Mouse (Mus musculus) midbrain, embryonic 16.5 days (tissue): ENCODE measurements around the gene Defb29. TPM values are rescaled to one million over a fixed set of nuclear protein-coding genes. Genes with fewer than 3 reads are reported as not detected.
A peak's percentile ranks its signal among the peaks of the same experiment; 100 is the strongest.

Experiments used
- ATAC-seq: fragments of 200-750 bp; cut with Nextera tagmentation; 2 replicates; pipeline ENCODE4 v1.8.0; 2017; ENCODE audit warnings: moderate TSS enrichment
- H3K27ac ChIP-seq: fragments of 300-500 bp; sonication (generic); 2 replicates; pipeline ENCODE4 v1.5.1; 2014; ENCODE audit warnings: mild to moderate bottlenecking, low read length, mixed read lengths
- H3K27me3 ChIP-seq: fragments of 300-500 bp; sonication (generic); 2 replicates; pipeline ENCODE4 v1.6.1; 2014; ENCODE audit warnings: low read depth, low read length, mixed read lengths; ENCODE audit not compliant: control insufficient read depth, insufficient read depth
- H3K36me3 ChIP-seq: fragments of 300-500 bp; sonication (generic); 2 replicates; pipeline ENCODE4 v1.6.1; 2014; ENCODE audit warnings: mild to moderate bottlenecking, low read length, moderate library complexity, mixed read lengths; ENCODE audit not compliant: control insufficient read depth, insufficient read depth
- H3K4me1 ChIP-seq: fragments of 300-500 bp; sonication (generic); 2 replicates; pipeline ENCODE4 v1.6.1; 2014; ENCODE audit warnings: mild to moderate bottlenecking, low read length, mixed read lengths; ENCODE audit not compliant: control insufficient read depth, insufficient read depth
- H3K4me2 ChIP-seq: fragments of 300-500 bp; sonication (generic); 2 replicates; pipeline ENCODE4 v1.6.1; 2014; ENCODE audit warnings: mild to moderate bottlenecking, low read length, mixed read lengths
- H3K4me3 ChIP-seq: fragments of 300-500 bp; sonication (generic); 2 replicates; pipeline ENCODE4 v1.5.1; 2014; ENCODE audit warnings: low read depth, mild to moderate bottlenecking, low read length, moderate library complexity, mixed read lengths
- H3K9ac ChIP-seq: fragments of 300-500 bp; sonication (generic); 2 replicates; pipeline ENCODE4 v1.6.1; 2014; ENCODE audit warnings: low read depth, low read length, mixed read lengths
- H3K9me3 ChIP-seq: fragments of 300-500 bp; sonication (generic); replicated peaks from 2 replicates; pipeline ENCODE4 v1.6.1; 2014; ENCODE audit warnings: mild to moderate bottlenecking, low read length, mixed read lengths; ENCODE audit not compliant: control insufficient read depth, poor library complexity, severe bottlenecking
- WGBS: fragments of 180-500 bp; shearing (Covaris S2); extraction: QIAGEN DNeasy Blood & Tissue Kit; methylation state at CpG from one replicate; pipeline ENCODE4 v1.1.7; 2014; 5-methylcytosine and 5-hydroxymethylcytosine counted together
- polyA plus RNA-seq: library from polyadenylated mRNA; unstranded; fragments of >200 nt; fragmentation: Nextera tagmentation; extraction: Ambion mirVana; gene quantifications from 2 replicates; pipeline ENCODE4 v1.2.1, GENCODE M21; 2015

Gene Defb29
- polyA plus RNA-seq, 1 experiment from 2014 or later: not detected

- no peak overlapping the region for H3K4me2 ChIP-seq
- no peaks in the 10 kb centered on the region for H3K36me3 ChIP-seq
- no peak overlapping the region for H3K9ac ChIP-seq
- WGBS: 88% methylated on average over 4 of the region's 4 CpGs
- H3K27me3 ChIP-seq: no peaks in the 10 kb centered on the region
- no peak for ATAC-seq
- H3K27ac ChIP-seq: no peak overlapping the region
- H3K9me3 ChIP-seq: no peaks in the 10 kb centered on the region
- no peaks in the 10 kb centered on the region for H3K4me1 ChIP-seq
- no peak overlapping the region for H3K4me3 ChIP-seq
These were observed 30.0 kb upstream of the Defb29 start for GRCm38 (mm10) chr2:152569881-152570280.

- Histone ChIP-seq H3K4me2 (no peak within 1 kb of the TSS), H3K36me3 (no peaks in the 10 kb centered on the region), H3K9ac (no peak within 1 kb of the TSS), H3K9me3 (no peaks in the 10 kb centered on the region), H3K4me3 (no peak within 1 kb of the TSS), H3K4me1 (no peaks in the 10 kb centered on the region), H3K27ac (no peak within 1 kb of the TSS), H3K27me3 (no peaks in the 10 kb centered on the region)
- no peak for ATAC-seq
- 87% methylated on average over 5 of the region's 5 CpGs for WGBS
These were observed 29.1 kb upstream of the Defb29 start, which contains the start of gene Gm17416 for GRCm38 (mm10) chr2:152569038-152569437. TSS of gene Gm17416 (plus strand) at chr2:152569338.

- Histone ChIP-seq H3K4me3 (no peak overlapping the region), H3K27ac (no peak overlapping the region), H3K27me3 (no peaks in the 10 kb centered on the region), H3K9me3 (no peaks in the 10 kb centered on the region), H3K9ac (no peak overlapping the region), H3K4me2 (no peak overlapping the region), H3K4me1 (peaks cover 3% of the 10 kb centered on the region; the same call in 1 of the 2 replicates), H3K36me3 (no peaks in the 10 kb centered on the region)
- no peak for ATAC-seq
- 93% methylated on average over 7 of the region's 7 CpGs for WGBS
These were observed 16.8 kb upstream of the Defb29 start for GRCm38 (mm10) chr2:152556655-152557054.

- Histone ChIP-seq H3K9ac (no peak overlapping the region), H3K36me3 (no peaks in the 10 kb centered on the region), H3K4me3 (peak overlapping the region; percentile 20; the same call in 1 of the 2 replicates), H3K27ac (no peak overlapping the region), H3K4me2 (peak overlapping the region; percentile 54), H3K9me3 (no peaks in the 10 kb centered on the region), H3K27me3 (no peaks in the 10 kb centered on the region), H3K4me1 (peaks cover 3% of the 10 kb centered on the region; the same call in 1 of the 2 replicates)
- no peak for ATAC-seq
- 11% methylated on average over 16 of the region's 16 CpGs for whole genome bisulfite sequencing
These were observed 14.0 kb upstream of the Defb29 start for GRCm38 (mm10) chr2:152553774-152554423.

GRCm38 (mm10) chr2:152548124-152548523 is 8.2 kb upstream of the Defb29 start:
- no peaks in the 10 kb centered on the region for H3K36me3 ChIP-seq
- H3K9ac ChIP-seq: no peak overlapping the region
- H3K4me2 ChIP-seq: no peak overlapping the region
- no peaks in the 10 kb centered on the region for H3K9me3 ChIP-seq
- no peak for ATAC-seq
- H3K27me3 ChIP-seq: no peaks in the 10 kb centered on the region
- no peak overlapping the region for H3K4me3 ChIP-seq
- H3K27ac ChIP-seq: no peak overlapping the region
- WGBS: 78% methylated on average over 5 of the region's 5 CpGs
- no peaks in the 10 kb centered on the region for H3K4me1 ChIP-seq

- 27% methylated on average over 4 of the region's 4 CpGs for WGBS
- Histone ChIP-seq H3K4me1 (no peaks in the 10 kb centered on the region), H3K4me2 (no peak overlapping the region), H3K9me3 (no peaks in the 10 kb centered on the region; the same call in 1 of the 2 replicates), H3K4me3 (no peak overlapping the region), H3K27me3 (no peaks in the 10 kb centered on the region), H3K9ac (no peak overlapping the region), H3K36me3 (no peaks in the 10 kb centered on the region), H3K27ac (no peak overlapping the region)
- peak; percentile 32; the same call in 1 of the 2 replicates for ATAC-seq
These were observed 4.8 kb upstream of the Defb29 start for GRCm38 (mm10) chr2:152544691-152545090.

- WGBS: 84% methylated on average over 4 of the region's 4 CpGs
These were observed 3.6 kb upstream of the Defb29 start for GRCm38 (mm10) chr2:152543478-152543877.

GRCm38 (mm10) chr2:152542897-152543296 is 3.0 kb upstream of the Defb29 start:
- Histone ChIP-seq H3K4me2 (no peak overlapping the region), H3K27ac (no peak overlapping the region), H3K4me1 (no peaks in the 10 kb centered on the region), H3K9ac (no peak overlapping the region), H3K36me3 (no peaks in the 10 kb centered on the region), H3K27me3 (no peaks in the 10 kb centered on the region), H3K4me3 (no peak overlapping the region), H3K9me3 (no peaks in the 10 kb centered on the region; the same call in 1 of the 2 replicates)
- 81% methylated on average over 2 of the region's 2 CpGs for WGBS
- no peak for ATAC-seq

More at GRCm38 (mm10) chr2:152543478-152543877, 3.6 kb upstream of the Defb29 start:
- H3K4me1 ChIP-seq: no peaks in the 10 kb centered on the region
- H3K27me3 ChIP-seq: no peaks in the 10 kb centered on the region
- no peaks in the 10 kb centered on the region for H3K36me3 ChIP-seq
- no peak overlapping the region for H3K9ac ChIP-seq
- H3K9me3 ChIP-seq: no peaks in the 10 kb centered on the region; the same call in 1 of the 2 replicates
- H3K4me2 ChIP-seq: no peak overlapping the region
- ATAC-seq: no peak
- no peak overlapping the region for H3K4me3 ChIP-seq
- no peak overlapping the region for H3K27ac ChIP-seq

- no peaks in the 10 kb centered on the region for H3K4me1 ChIP-seq
- H3K9ac ChIP-seq: no peak overlapping the region
- H3K36me3 ChIP-seq: no peaks in the 10 kb centered on the region
- H3K27ac ChIP-seq: no peak overlapping the region
- H3K9me3 ChIP-seq: no peaks in the 10 kb centered on the region; the same call in 1 of the 2 replicates
- no peak overlapping the region for H3K4me2 ChIP-seq
- H3K4me3 ChIP-seq: no peak overlapping the region
- 87% methylated on average over 9 of the region's 9 CpGs for WGBS
- H3K27me3 ChIP-seq: no peaks in the 10 kb centered on the region
- no peak for ATAC-seq
These were observed 2.1 kb upstream of the Defb29 start for GRCm38 (mm10) chr2:152541979-152542378.
